Comparison of ENCODE assay signal across 22 mouse cellular contexts in genomic region chr1:152973861-152974260, GRCm38 (mm10). TPM values are rescaled to one million over a fixed set of nuclear protein-coding genes. Genes with fewer than 3 reads are reported as not detected.
A peak's percentile ranks its signal among the peaks of the same experiment; 100 is the strongest.
DNase-seq lines count a peak whose midpoint lies in the region; ATAC-seq lines count a peak whose summit lies in the region.
"Had no signal": no experiment of that assay in that cellular context is flagged by ENCODE, and none has a peak within 500 bp of the region (broad histone marks: within the 10 kb centered on the region; RNA-seq: fewer than 3 reads in every experiment).

No protein-coding gene starts in this region.

- H3K36me3 ChIP-seq in heart, embryonic 10.5 days: no peaks in the 10 kb centered on the region
- no peaks in the 10 kb centered on the region for H3K36me3 ChIP-seq in neural tube, embryonic 11.5 days (ENCODE audit: control insufficient read depth, insufficient read depth, low read length)
- H3K36me3 ChIP-seq in neural tube, embryonic 13.5 days: no peaks in the 10 kb centered on the region; the same call in 1 of the 2 replicates
- H3K36me3 ChIP-seq: embryonic facial prominence, embryonic 12.5 days; embryonic facial prominence, embryonic 15.5 days; hindbrain, embryonic 15.5 days had no signal

- intact Hi-C loops in heart, postnatal 10 days (cut with DNase I): no loop called here

- no peak overlapping the region for H3K27ac ChIP-seq in heart, embryonic 10.5 days
- peak overlapping the region; percentile 74 for H3K27ac ChIP-seq in neural tube, embryonic 11.5 days (ENCODE audit: low read depth, low read length)
- peak overlapping the region; percentile 64 for H3K27ac ChIP-seq in neural tube, embryonic 13.5 days (replicated peaks)
- H3K27ac ChIP-seq: embryonic facial prominence, embryonic 12.5 days; embryonic facial prominence, embryonic 15.5 days; gastrocnemius, adult 2 months; hindbrain, embryonic 15.5 days had no signal

- H3K9ac ChIP-seq in neural tube, embryonic 11.5 days (ENCODE audit: low read length): no peak overlapping the region
- no peak overlapping the region for H3K9ac ChIP-seq in neural tube, embryonic 13.5 days
- H3K9ac ChIP-seq: embryonic facial prominence, embryonic 12.5 days; embryonic facial prominence, embryonic 15.5 days; forebrain, postnatal 0 days; hindbrain, embryonic 15.5 days had no signal

- no peaks in the 10 kb centered on the region for H3K4me1 ChIP-seq in heart, embryonic 10.5 days
- peaks cover 17% of the 10 kb centered on the region for H3K4me1 ChIP-seq in neural tube, embryonic 11.5 days (ENCODE audit: control insufficient read depth, insufficient read depth, low read length)
- peaks cover 51% of the 10 kb centered on the region for H3K4me1 ChIP-seq in neural tube, embryonic 13.5 days (replicated peaks)
- H3K4me1 ChIP-seq: embryonic facial prominence, embryonic 12.5 days; embryonic facial prominence, embryonic 15.5 days had no signal

- no peak overlapping the region for H3K4me2 ChIP-seq in neural tube, embryonic 11.5 days (ENCODE audit: low read depth)
- H3K4me2 ChIP-seq in neural tube, embryonic 13.5 days: no peak overlapping the region
- H3K4me2 ChIP-seq: embryonic facial prominence, embryonic 12.5 days; embryonic facial prominence, embryonic 15.5 days; heart, embryonic 11.5 days; hindbrain, embryonic 15.5 days had no signal

- WGBS in heart, embryonic 10.5 days: 45% methylated on average over 4 of the region's 4 CpGs
- WGBS in neural tube, embryonic 11.5 days: 19% methylated on average over 4 of the region's 4 CpGs
- WGBS in neural tube, embryonic 13.5 days: 10% methylated on average over 4 of the region's 4 CpGs

- H3K4me3 ChIP-seq in heart, embryonic 10.5 days: no peak overlapping the region
- no peak overlapping the region for H3K4me3 ChIP-seq in neural tube, embryonic 11.5 days (ENCODE audit: low read depth, low read length)
- no peak overlapping the region for H3K4me3 ChIP-seq in neural tube, embryonic 13.5 days
- H3K4me3 ChIP-seq: embryonic facial prominence, embryonic 12.5 days; embryonic facial prominence, embryonic 15.5 days; gastrocnemius, adult 2 months; hindbrain, embryonic 15.5 days had no signal

- no peak for ATAC-seq in neural tube, embryonic 11.5 days (ENCODE audit: insufficient read depth, low FRiP score, low TSS enrichment)
- no peak for ATAC-seq in neural tube, embryonic 13.5 days (ENCODE audit: low read depth)
- ATAC-seq: CD4-positive, CD25-positive, alpha-beta regulatory T cell, adult 4 months; forebrain, embryonic 14.5 days; forebrain, postnatal 0 days had no signal

- no peaks in the 10 kb centered on the region for H3K27me3 ChIP-seq in heart, embryonic 10.5 days (ENCODE audit: insufficient read depth, poor library complexity, severe bottlenecking)
- no peaks in the 10 kb centered on the region for H3K27me3 ChIP-seq in neural tube, embryonic 11.5 days (ENCODE audit: control insufficient read depth, insufficient read depth, low read length)
- H3K27me3 ChIP-seq in neural tube, embryonic 13.5 days: no peaks in the 10 kb centered on the region
- H3K27me3 ChIP-seq: embryonic facial prominence, embryonic 12.5 days; embryonic facial prominence, embryonic 15.5 days; hindbrain, embryonic 15.5 days had no signal

- H3K9me3 ChIP-seq in heart, embryonic 10.5 days: no peaks in the 10 kb centered on the region
- no peaks in the 10 kb centered on the region for H3K9me3 ChIP-seq in neural tube, embryonic 11.5 days (ENCODE audit: control insufficient read depth, low read length)
- no peaks in the 10 kb centered on the region for H3K9me3 ChIP-seq in neural tube, embryonic 13.5 days
- H3K9me3 ChIP-seq: embryonic facial prominence, embryonic 12.5 days; embryonic facial prominence, embryonic 15.5 days; hindbrain, embryonic 15.5 days had no signal

- peak; percentile 35 for DNase-seq in heart, embryonic 10.5 days (ENCODE audit: low spot score)
- DNase-seq in heart, postnatal 10 days: no peak
- DNase-seq in neural tube, embryonic 11.5 days (ENCODE audit: low spot score): no peak
- DNase-seq in neural tube, embryonic 10.5 days (ENCODE audit: extremely low spot score, low spot score): no peak
- no peak for DNase-seq in ovary, postnatal 14 days (ENCODE audit: low spot score)
- DNase-seq in B cell, adult 2 months: no peak
- DNase-seq: adrenal gland, postnatal 10 days; adrenal gland, postnatal 36 days; cerebellum, adult 18-20 months; cerebellum, adult 9-11 months; forebrain, postnatal 0 days; gastrocnemius, adult 2 months; gastrocnemius, postnatal 14 days; heart, adult 18-20 months; heart, postnatal 36 days had no signal

RNA-seq across cellular contexts. Expression of gene Nmnat2, which starts 19.1 kb away (rescaled TPM):
- polyA plus RNA-seq in heart, embryonic 10.5 days (2016; fragmentation: Nextera tagmentation; extraction: Ambion mirVana): 0.28 and 1.0 TPM in 2 replicates
- total RNA-seq in heart, postnatal 10 days (2021): 1 to 10 TPM; 1.0 to 1.2 TPM
- 41.3 and 47.7 TPM in 2 replicates for polyA plus RNA-seq in neural tube, embryonic 11.5 days (2014; fragmentation: Nextera tagmentation; extraction: Ambion mirVana)
- polyA plus RNA-seq in neural tube, embryonic 13.5 days (2015; fragmentation: Nextera tagmentation; extraction: Ambion mirVana): 76.4 and 87.9 TPM in 2 replicates

Comparison
In these comparisons a context has a peak if more than half of its experiments do, and no peak if none do; other contexts are left out.
1. RNA of gene Nmnat2, which starts 19.1 kb away (polyA plus RNA-seq): 76.4 to 87.9 TPM in neural tube, embryonic 13.5 days and 41.3 to 47.7 TPM in neural tube, embryonic 11.5 days; 0.28 to 1.0 TPM in heart, embryonic 10.5 days; every median in the first group is over 10 times any median in the second.